Mouse (Mus musculus) stomach, adult 2 months (tissue): Measurements from ENCODE around the gene Triml1. TPM values are rescaled to one million over a fixed set of nuclear protein-coding genes. Genes with fewer than 3 reads are reported as not detected.

ENCODE experiments used
- polyA plus RNA-seq: library from polyadenylated mRNA; depleted of rRNA; stranded (reverse); fragments of >200 nt; gene quantifications from 2 replicates; pipeline ENCODE4 v1.2.3, GENCODE M21; 2012; rRNA removed

Gene Triml1
- polyA plus RNA-seq: not detected in 2 replicates

GRCm38 (mm10) chr8:43141386-43141785 is at the start of gene Triml1:
Gene Triml1, minus strand, starts transcription at chr8:43141486.

DNA sequence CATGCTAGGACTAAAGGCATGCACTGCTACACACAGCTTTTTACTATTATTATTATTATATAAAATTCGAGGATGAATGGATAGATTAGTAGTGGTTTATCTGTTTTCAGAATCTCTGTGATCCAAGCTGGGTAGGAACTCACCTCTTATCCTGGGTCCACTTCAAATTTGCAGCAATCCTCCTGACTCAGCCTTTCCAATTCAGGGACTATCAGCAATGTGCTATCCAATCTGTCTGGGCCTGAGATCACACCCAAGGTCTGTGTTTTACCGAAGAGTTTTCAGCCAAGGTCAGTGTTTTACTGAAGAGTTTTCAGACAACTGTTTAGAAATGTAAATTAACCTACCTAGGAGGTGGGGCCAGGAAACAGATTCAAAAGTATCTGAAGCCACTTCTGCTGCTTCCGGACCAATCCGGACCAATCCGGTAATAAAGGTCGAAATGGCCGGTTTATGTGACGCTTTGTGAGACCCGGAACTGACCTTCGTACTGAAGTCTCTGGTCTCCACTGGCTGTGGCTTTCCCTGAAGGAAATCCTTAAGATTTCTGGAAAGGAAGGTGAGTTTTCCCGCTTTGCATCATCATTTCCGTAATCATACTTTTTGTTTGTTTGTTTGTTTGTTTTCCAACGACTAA is 38.9 kb upstream of the Triml1 start, which contains the start of gene Triml2:
TSS of gene Triml2 (plus strand) at position 488 of the 637 bp plus-strand sequence.

Other genes starting within 250 kb of the Triml1 start
- not detected in 2 replicates for gene Triml2, start 39.1 kb upstream of the Triml1 start, polyA plus RNA-seq
- not detected in 2 replicates for gene Zfp42, start 165.5 kb upstream of the Triml1 start, polyA plus RNA-seq